Mouse (Mus musculus): Measurements from ENCODE around the gene Olfr1029.
"Not testable (repeated sequence)": the region's sequence is repeated elsewhere in the genome, so short reads cannot be mapped to it uniquely, and the experiment has no call there.

Gene Olfr1029

GRCm38 (mm10) chr2:85973595-85973994 is at the start of gene Olfr1029:
Gene Olfr1029 (plus strand): TSS chr2:85973895.
- DNase-seq, result no peak

- DNase-seq, result no peak
Observed at GRCm38 (mm10) chr2:85950137-85950536, 23.6 kb upstream of the Olfr1029 start, which contains the start of gene Olfr1028. Gene Olfr1028 (plus strand): TSS chr2:85950437.

- DNase-seq, result no peak
Observed at GRCm38 (mm10) chr2:85978976-85979375, 5.3 kb downstream of the Olfr1029 start, which contains the start of gene Olfr1030. Gene Olfr1030 (plus strand): TSS chr2:85979276.

GRCm38 (mm10) chr2:85990004-85990403 is 16.3 kb downstream of the Olfr1029 start, which contains the start of gene Olfr1031:
Gene Olfr1031 (plus strand): TSS chr2:85990304.
- DNase-seq, result no peak

GRCm38 (mm10) chr2:86005240-86005639 is 31.5 kb downstream of the Olfr1029 start, which contains the start of gene Olfr1032:
Gene Olfr1032 (plus strand): TSS chr2:86005540.
- no peak for DNase-seq

- not testable (repeated sequence) for DNase-seq
Observed at GRCm38 (mm10) chr2:86020406-86020805, 46.7 kb downstream of the Olfr1029 start, which contains the start of gene Olfr1033. Gene Olfr1033 (plus strand): TSS chr2:86020633.

GRCm38 (mm10) chr2:86021518-86021917 is 47.8 kb downstream of the Olfr1029 start:
- not testable (repeated sequence) for DNase-seq
